Mouse (Mus musculus) spleen, adult 12 weeks (tissue): ENCODE measurements at regions not wholly inside any gene's neighbourhood (a gene's known extent, or its start where the extent isn't known, plus 50 kb on each side); places are given as distances from the start of the nearest gene placed in this dataset.

Experiments
- DNase-seq: peaks from one replicate; pipeline ENCODE4 v3.0.0; 2022; ENCODE audit warnings: low spot score

DNA sequence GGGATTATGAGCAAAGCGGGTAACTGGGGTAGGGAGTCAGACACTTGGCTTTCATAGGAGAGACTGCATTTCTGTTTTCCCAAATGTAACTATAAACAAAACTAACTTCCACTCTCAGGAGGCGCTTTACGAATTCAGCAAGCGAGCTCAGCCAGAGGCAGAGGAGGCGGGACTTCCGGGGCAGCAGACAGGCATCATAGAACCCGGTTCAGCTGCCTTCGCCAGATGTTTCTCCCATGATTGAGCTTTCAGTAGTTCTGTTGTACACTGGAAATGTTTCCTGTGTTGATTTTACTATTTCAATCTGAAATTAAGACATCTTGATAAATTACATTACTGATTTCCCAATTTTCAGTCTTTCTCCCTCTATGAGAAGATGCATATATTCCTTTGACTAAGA lies 92.9 kb downstream of the Zfp365 start:
- DNase-seq, result no peak

DNA sequence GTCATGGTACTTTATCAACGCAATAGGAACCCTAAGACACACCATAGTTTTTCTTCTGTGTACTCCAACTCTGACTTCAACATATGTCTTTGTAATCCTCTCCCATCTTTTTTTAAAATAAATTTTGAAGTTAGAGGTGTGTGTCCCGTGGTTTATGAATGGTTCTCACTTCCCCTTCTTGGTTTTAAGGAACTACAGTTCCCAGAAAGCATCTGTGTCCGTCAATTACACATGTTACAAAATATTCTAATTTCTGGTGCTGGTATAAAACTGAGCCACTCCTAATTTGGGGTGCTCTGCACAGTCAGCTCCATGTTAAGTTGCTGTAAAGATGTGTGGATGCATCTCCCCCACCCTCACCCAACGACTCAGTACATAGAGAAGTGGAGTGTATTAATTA lies 98.6 kb downstream of the Zfp365 start:
- no peak for DNase-seq

DNA sequence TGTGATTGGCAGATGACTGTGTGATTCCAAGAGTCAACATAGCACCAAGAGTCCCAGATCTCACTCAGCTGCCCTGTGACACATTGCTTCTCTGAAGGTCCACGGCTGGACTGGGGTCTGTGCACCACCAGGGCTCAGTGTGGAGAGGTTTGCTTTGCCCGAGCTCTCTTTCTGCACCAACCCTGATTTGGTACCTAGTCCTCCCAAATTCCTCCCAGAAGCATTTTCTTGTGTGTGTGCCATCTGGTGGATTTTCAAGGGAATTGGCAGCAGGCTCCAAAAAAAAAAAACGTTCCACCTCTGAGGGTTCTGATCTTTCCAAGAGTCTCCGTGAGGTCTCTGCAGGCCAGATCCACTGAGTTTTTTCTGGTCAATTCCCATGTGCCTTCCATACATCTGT lies 107.3 kb downstream of the Zfp365 start:
- DNase-seq, result no peak

DNA sequence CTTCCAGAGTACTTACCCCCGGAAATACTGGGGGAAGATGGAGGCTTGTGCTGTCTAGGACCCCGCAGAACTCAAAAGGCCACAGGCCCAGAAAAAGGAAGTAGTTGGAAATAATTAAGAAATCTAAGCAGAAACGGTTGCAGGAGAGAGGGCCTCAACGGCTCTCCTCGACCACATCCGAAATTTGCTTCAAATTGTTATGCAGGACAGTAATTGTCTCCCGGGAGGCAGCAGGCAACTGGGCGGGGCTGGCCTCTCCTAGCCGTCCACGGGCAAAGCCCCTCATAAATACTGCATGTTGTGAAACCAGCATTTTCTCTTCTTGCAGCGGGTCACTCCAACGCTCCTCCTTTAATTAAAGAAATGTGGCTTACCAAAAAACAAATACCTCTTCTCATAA lies 107.8 kb downstream of the Zfp365 start:
- DNase-seq, result no peak

DNA sequence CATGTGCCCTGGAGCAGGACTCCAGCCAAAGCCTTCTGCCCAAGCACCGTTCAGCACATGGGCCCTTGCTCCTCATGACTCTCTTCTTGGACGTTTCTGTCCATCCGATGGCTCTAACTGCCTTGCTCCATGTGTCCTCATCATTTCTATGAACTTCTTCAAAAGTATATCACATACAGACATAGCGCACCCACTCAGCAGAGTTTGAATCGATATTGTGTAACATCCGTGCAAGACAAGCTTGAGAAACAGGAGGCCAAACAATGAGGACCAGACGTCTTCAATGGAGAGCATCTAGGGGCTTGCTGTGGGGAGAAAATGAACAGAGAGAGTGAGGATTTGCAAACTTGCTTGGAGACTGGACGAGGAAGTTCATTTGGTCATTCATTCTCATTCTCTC lies 110.3 kb downstream of the Zfp365 start:
- no peak for DNase-seq

DNA sequence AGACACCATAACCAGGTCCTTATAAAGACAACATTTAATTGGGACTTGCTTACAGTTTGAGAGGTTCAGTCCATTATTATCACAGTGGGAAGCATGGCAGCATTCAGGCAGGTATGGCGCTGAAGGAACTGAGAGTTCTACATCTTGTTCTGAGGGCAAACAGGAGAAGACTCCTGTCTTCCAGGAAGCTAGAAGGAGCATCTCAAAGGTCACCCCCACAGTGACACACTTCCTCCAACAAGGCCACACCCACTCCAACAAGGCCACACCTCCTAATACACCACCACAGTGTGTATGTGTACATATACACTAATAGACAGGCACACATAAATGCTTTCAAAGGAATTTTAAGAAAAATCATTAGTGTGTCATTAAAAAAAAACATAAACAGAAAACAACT lies 110.8 kb downstream of the Zfp365 start:
- DNase-seq, result no peak

DNA sequence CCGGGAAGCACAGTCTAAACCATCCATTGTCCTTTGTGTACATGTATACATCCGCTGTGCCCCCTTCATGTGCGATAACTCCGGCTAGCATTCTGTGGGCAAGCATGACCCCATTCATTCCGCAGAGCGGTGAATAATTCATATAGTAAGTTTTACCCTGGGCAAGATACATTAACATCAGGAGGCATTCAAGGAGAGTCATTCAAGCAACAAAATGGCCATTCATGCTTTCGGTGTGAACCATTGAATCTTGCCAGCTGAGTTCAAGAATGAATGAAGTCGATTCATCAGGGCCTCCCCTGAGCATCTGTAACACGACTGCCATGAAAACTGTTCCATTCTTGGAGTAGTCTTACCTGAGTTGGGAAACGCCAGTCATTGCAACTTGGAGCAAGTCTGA lies 113.5 kb downstream of the Zfp365 start:
- no peak for DNase-seq

DNA sequence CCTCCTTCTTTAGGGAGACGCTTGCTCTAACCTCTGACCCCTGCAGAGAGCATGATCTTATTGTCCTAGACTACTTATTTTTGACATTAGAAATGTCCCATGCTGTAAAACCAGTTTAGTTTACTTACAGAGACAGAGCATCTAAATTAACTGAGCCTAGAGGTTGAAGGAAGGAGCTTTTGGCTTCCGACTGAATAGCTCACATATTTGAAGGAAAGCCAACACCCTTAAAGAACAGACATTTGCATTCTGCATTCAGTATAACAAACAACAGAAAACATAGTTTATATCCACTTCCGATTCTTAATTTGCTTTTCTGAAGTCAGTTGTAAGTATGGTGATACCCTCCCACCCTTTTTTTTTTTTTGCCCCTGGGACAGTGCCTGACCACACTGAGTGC lies 119.3 kb downstream of the Zfp365 start:
- DNase-seq, result no peak

DNA sequence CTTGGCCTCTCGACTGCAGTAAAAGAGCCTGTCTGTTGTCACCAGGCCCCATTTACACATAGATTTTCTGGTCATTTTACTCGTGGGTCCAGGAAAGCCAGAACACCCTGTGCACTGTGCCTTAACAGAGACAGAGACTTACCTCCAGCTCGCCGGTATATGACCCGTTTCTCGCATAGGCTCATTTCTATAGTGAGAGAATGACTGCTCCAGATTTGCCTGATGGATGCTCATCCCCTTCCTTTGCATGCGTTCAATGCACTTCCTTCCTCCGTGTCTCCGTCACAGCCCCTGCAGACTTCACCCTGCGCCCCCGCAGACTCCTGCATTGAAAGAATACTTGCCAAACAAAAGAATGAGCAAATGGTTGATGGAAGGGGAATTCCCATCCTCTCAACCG lies 122.8 kb downstream of the Zfp365 start:
- no peak for DNase-seq

DNA sequence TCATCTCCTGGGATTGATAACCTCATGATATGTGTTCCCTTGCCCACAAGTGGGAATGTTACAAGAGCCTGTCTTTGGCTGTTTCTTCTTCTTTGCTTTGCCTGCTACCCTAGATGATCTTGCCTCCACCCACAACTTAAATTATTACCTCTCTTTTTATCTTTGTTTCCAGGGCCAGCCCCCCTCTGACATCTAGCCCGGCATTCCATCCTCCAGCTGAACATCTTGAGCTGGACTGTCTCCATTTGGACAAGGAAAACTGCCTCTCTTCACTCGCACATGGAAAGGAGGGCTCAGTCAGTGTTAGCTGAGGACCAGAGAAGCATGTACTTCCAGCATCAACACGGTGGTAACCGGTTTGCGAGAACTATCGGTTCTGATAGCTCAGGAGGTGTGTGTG lies 124.3 kb downstream of the Zfp365 start:
- DNase-seq, result no peak

DNA sequence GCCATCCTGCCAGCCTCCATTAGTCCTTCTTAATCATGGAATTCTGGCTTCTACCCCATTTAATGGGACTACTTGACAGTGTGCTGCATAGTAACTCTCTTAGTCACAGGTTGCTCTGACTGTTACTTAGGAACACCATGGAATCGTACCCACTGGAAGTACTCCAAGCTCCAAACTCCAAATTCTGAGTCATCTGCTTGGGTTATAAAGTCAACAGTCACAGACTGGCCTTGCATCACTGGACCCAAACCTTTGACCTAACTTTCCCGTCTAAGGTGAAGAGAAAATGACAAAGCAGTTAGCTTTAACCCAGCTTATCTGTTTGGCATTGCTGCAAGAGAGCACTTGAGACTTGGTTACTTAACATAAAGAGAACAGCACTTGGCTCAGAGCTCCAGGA lies 126.9 kb downstream of the Zfp365 start:
- no peak for DNase-seq

DNA sequence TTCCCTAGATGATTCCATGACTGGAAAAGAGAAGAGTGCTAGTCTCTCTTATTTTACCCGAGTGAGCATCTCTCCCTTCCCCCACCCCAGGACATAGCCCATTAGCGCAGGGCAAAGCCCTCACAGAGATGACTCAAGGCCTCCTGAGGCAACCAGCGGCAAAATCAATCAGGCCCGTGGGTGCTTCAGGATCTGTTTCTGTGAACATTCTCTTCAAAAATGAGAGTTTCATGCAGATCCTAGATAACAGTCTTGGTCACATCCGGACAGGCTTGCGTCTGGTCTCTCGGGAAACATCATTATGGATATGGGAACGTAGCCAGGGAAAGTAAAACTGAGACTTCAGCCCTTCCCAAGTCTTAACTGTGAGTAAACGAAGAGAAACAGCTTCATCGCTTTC lies 134.1 kb downstream of the Zfp365 start:
- DNase-seq, result no peak

DNA sequence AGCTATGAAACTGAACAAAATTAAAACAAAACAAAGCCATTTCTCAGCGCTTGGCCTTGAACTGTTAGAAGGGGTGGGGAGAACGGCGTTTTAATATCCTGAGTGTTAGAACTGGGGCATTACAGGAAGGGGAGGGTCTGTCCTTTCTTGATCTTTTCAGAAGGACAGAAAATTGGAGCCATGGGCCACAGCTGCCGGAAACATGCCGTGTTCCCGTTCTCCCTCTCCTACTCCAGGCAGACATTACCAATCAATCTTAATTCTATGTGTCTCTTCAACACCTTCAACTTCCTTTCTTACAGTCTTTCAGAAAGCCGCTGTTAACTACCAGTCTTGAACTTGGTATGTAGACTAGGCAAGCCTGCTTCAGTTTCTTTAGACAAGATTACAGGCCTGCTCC lies 134.7 kb downstream of the Zfp365 start:
- no peak for DNase-seq

DNA sequence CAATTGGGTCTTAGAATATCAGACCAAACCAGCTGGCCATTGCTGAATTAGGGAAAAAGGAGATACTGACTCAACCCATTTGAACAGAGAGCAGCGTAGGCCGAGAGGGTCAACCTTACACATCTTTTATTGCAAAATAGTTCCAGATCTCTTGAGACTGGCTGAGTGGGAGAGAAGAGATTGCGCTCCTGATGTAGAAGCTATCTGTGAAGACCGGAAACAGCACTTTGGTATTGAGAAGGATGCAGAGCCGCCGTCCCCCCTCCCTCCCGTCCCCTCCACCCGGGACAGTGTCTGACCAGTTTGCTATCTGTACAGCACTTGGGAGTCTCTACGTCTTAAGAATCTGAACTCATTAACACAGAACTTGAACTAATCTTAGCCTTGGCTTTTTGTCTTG lies 135.6 kb downstream of the Zfp365 start:
- no peak for DNase-seq

DNA sequence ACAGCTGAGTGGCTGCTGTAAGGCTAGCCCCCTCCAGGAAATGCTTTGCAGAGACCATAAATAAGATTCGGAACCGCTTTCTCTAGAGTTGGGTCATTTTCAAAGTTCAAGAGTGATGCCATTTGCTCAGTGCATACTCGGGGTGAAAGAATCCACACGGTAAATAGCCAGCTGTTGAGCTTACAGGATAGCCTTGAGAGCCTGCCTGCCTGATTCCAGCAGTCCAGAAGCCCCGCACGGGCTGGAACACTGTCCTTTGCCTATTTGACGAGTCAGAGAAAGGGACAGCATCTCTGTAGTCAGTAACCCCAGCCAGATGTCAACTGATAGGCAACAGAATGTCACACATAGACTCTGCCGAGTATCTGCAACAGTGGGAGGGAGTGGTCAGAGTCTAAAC lies 140.7 kb downstream of the Zfp365 start:
- no peak for DNase-seq

DNA sequence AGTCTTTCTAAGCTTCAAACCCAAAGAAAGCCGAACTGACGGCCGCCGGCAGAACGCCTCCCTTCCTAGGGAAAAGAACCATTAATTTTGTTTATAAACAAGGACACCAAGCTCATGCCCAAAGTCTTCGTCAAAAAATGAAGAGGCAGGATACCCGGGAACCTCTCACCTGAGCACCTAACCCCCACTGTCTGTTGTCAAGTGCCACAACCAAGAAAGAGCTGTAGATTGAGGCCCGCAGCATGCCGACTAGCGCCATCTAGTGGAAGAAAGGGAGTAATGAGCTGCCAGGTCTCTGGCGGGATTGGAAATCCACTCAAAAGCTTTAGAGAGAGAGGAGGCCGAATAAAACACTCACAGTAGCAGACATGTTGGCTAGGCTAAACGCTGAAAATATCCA lies 146.4 kb downstream of the Zfp365 start:
- peak; percentile 20 for DNase-seq

DNA sequence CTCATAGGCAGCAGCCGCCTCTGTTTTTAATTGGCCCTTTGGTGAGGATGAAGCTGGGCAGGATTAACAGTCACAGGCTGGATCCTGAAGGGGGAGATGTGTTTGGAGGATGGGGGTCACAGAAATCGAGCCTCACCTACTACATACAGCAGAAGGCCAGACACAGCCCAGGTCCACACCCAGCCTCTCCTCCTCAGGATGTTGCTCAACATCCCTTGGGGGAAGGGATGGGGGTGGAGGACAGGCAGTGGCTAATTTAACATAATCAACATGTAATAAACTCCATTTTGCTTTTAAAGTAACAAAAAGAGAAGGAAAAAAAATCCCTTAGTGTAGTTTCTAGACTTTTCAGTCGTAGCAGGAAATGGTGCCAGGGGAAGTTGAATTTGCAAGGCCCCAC lies 152.0 kb downstream of the Zfp365 start:
- peak; percentile 1 for DNase-seq

DNA sequence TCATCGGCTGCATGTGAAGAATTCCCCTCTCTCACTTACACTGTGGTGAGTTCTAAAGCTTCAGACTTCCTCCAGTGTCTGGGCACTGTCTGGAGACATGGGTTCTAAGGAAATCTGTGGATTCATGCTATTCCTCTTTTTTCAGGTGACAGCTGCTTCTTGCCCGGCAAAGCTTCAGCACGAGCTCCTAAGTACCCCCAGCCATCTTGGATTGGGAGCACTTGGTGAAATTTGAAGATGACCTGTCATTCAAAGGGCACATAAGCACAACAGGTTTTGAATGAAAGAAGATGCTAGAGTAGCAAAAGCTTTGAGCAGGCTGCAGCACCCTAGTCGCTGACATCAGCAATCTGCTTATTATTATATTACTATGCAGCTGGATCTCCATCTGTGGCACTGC lies 164.3 kb downstream of the Zfp365 start:
- no peak for DNase-seq

DNA sequence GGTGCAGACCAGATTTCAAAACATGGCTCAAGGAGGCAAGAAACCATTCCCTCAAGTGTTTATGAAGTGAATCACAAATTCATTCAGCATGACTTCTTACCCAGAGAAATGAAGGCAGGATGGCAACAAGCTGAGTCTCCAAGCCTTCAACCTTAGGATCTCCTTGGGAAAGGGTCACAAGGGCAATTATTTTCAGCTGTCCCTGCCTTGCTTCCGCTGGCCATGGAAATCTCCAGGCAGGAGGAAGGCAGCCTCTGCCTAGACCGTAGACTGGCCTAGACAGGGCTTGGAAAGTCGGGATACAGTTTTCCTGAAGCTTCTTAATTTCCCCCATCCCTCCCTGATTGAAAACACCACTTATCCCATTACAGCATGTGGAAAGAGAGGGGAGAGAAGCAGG lies 165.0 kb downstream of the Zfp365 start:
- DNase-seq, result no peak

DNA sequence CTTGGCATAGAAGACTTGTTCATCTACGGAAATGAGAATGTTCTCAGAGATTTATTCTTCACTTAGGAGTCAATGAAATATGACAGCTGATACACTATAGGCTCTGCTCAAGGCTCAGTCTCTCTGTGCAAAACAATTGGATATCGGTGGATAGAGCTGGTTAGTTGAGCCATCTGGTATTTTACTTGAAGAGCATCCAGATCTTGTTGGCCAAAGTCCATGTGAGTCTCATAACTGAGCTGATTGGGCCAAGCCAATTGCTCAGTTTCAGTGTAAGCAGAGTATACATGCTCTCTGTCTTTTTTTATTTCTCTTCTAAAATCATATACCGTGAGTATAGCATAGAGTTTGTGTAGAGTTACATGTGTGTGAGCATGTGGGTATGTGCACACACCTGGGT lies 166.3 kb downstream of the Zfp365 start:
- no peak for DNase-seq

DNA sequence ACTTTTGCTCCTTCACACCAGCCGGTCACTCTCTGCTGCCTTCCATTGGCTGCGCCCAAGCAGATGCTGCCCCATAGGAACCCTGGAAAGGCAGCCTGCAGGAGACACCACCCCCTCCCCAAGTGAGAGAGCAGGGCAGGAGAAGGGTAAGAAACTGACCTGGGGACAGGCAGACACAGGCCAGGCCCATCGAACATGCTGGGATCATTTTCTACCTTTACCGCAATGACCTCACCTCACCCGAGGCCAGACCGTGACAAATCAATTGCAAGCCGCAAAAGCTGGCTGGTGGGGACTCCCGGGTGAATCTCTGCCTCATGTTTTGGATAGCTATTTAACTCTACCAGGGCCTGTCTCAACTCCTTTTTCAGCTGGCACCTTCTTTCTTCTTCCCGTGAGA lies 168.9 kb downstream of the Zfp365 start:
- no peak for DNase-seq

DNA sequence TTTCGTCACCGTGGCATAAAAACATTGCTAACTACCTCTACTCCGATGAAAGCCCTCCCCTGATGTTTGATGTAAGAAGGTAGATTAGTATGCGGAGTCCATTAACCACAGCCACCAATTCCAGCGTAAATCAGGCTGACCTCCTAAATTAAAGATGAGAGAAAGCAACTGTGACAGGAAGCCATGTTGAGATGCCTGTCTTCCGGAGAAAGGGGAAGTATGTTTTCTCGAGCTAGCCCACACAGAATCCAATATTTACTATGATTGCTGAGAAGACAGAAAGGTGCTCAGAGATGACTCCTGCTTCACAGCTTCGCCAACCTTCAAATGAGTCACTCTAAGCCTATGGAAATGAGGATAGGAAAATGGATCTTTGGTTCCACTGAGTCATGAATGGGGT lies 169.6 kb downstream of the Zfp365 start:
- DNase-seq, result no peak

DNA sequence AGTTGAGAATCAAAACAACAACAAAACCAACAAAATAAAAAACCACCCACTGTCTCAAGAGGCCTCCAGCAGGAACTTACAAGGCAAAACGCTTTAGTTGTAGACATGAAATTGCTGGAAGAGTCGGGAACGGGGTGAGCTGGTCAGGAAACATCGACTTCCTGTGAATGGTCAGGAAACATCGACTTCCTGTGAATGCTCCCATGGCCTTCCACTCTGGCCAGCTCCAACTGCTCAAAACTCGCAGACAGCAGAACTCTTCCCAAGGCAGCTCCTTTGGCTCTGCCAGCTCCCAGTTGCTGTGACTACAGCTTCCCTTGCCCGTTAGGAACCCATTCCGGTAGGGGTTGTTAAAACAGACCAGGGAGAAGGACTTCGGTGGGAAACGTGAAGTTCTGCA lies 170.2 kb downstream of the Zfp365 start:
- DNase-seq, result no peak

DNA sequence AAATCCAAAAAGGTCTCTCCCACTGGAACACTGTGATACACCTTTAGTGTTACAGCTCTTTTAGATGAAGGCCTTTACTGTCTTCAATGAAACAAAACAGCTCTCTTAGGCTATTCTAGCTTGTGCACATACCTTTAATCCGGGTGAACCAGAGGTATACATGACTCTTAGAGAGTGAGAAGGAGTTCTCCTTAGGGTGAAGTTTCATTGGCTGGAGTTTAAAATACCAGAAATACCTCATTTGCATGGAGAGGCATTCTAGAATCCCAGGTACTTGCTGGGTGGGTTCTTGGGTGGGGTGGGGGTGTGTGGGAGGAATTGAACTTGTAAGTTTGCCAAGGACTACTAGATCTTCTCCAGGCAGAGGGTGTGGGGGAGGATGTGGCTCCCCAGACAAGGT lies 173.3 kb downstream of the Zfp365 start:
- no peak for DNase-seq

DNA sequence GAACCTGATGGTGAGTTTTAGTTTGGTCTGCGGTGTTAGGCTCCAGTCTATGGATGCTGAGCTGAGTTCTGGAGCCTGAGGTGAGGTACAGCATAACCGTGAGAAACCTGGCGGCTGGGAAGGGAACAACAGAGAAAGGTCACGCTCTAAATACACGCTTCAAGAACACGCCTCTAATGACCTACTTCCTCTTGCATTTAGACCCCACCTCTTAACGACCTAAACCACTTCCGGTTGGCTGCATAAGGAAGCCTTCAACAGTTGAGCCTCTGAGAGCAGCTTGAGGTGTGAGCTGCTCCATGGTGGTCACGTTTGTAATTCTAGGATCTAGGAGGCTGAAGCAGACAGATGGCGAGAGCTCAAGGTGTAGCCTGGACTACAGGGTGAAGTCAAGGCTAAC lies 175.8 kb downstream of the Zfp365 start:
- DNase-seq, result no peak

DNA sequence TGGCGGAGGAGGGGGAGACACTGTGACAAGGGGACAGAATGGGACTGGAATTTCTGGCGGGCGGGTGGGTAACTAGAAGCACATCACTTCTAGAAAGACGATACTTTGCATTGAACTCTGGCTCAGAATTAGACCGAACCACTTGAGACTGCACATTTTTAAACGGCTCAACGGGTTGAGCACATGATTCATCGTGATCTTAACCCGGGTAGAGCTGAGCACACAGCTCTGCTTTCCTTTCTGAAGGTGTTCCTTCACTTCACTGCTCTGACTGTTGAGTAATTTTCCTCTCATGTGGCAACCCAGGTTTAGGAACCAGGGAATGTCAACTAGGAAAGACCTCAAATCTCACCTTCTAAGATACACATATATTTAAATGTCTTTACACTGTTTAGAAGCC lies 180.9 kb downstream of the Zfp365 start:
- DNase-seq, result no peak
